Mouse (Mus musculus) spleen, adult 2 months (tissue): ENCODE results near the gene Il1a. TPM values are rescaled to one million over a fixed set of nuclear protein-coding genes. Genes with fewer than 3 reads are reported as not detected.
A peak's percentile ranks its signal among the peaks of the same experiment; 100 is the strongest.

Experiments
- DNase-seq, 2 experiments: peaks; one replicate each; pipeline versions ENCODE4 v3.0.0 to v3.0.0-alpha.2; 2012 to 2021; ENCODE audit warnings: low spot score in 2 of 2, low read depth in 1 of 2
- H3K27ac ChIP-seq: fragments of 200-500 bp; 2 replicates; pipeline ENCODE4 v1.5.1; 2012; ENCODE audit warnings: low read length, inconsistent platforms; ENCODE audit not compliant: insufficient read depth
- H3K27me3 ChIP-seq: fragments of 200-500 bp; 2 replicates; pipeline ENCODE4 v1.6.1; 2012; ENCODE audit warnings: mild to moderate bottlenecking, moderate library complexity, low read length, inconsistent platforms; ENCODE audit not compliant: control insufficient read depth, insufficient read depth
- H3K36me3 ChIP-seq: fragments of 200-500 bp; 2 replicates; pipeline ENCODE4 v1.6.1; 2012; ENCODE audit warnings: mild to moderate bottlenecking, low read length, inconsistent platforms; ENCODE audit not compliant: control insufficient read depth, insufficient read depth
- H3K4me1 ChIP-seq: fragments of 200-500 bp; 2 replicates; pipeline ENCODE4 v1.6.1; 2011; ENCODE audit warnings: inconsistent platforms; ENCODE audit not compliant: control insufficient read depth, insufficient read depth, insufficient read length
- H3K4me3 ChIP-seq: fragments of 200-500 bp; 2 replicates; pipeline ENCODE4 v1.5.1; 2011; ENCODE audit warnings: mild to moderate bottlenecking, inconsistent platforms; ENCODE audit not compliant: insufficient read depth, insufficient read length; ENCODE audit errors: extremely low read depth
- CTCF ChIP-seq: fragments of 200-500 bp; IDR thresholded peaks from 2 replicates; pipeline ENCODE4 v1.5.1; 2011; ENCODE audit warnings: mild to moderate bottlenecking, inconsistent platforms; ENCODE audit not compliant: insufficient read depth, insufficient read length, insufficient replicate concordance; ENCODE audit errors: extremely low read depth
- POLR2A ChIP-seq: fragments of 200-500 bp; IDR thresholded peaks from 2 replicates; pipeline ENCODE4 v1.6.1; 2011; ENCODE audit warnings: low read depth, low read length, inconsistent platforms
- WGBS: fragments of 180-500 bp; shearing (Covaris S2); methylation state at CpG from one replicate; pipeline ENCODE4 v1.1.7; 2018; 5-methylcytosine and 5-hydroxymethylcytosine counted together
- polyA plus RNA-seq: library from polyadenylated mRNA; depleted of rRNA; stranded (reverse); fragments of >200 nt; gene quantifications from 2 replicates; pipeline ENCODE4 v1.2.3, GENCODE M21; 2012; rRNA removed

The Il1a gene
- polyA plus RNA-seq, 1 experiment: 1.3 TPM

DNA sequence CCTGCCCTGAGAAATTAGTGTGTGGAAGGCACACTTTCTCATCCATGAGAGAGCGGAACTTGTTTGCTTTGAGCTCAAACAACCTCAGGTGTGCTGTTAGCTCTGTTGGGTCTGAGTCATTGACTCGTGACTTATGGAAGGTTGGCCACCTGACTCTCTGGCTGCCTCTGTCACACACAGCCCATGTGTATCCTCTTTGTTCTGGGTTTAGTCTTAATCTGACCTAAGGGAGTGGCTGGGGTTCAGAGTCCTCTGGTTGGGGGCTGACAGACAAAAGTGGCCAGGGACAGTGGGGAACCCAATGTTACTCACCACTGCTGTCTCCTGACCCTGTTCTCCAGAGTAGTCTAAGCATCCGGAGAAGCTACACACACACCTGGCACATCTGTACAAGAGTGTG is 51.7 kb downstream of the Il1a start:
- Histone ChIP-seq H3K4me3 (no peak overlapping the region), H3K27ac (no peak overlapping the region), H3K36me3 (no peaks in the 10 kb centered on the region), H3K27me3 (no peaks in the 10 kb centered on the region), H3K4me1 (peaks cover 14% of the 10 kb centered on the region; the same call in 1 of the 2 replicates)
- TF ChIP-seq POLR2A: no peak
- no peak for TF ChIP-seq CTCF
- DNase-seq: no peak
- 82% methylated on average over 3 of the region's 3 CpGs for WGBS

GRCm38 (mm10) chr2:129256006-129256405 is 53.8 kb downstream of the Il1a start:
- Histone ChIP-seq H3K27me3 (no peaks in the 10 kb centered on the region), H3K4me1 (peaks cover 14% of the 10 kb centered on the region; the same call in 1 of the 2 replicates), H3K36me3 (no peaks in the 10 kb centered on the region), H3K27ac (no peak overlapping the region), H3K4me3 (no peak overlapping the region)
- no peak for TF ChIP-seq POLR2A
- TF ChIP-seq CTCF: no peak
- 59% methylated on average over 4 of the region's 4 CpGs for WGBS
- DNase-seq: peak; percentile 31 to 46

- Histone ChIP-seq H3K27ac (no peak overlapping the region), H3K4me1 (peaks cover 14% of the 10 kb centered on the region; the same call in 1 of the 2 replicates), H3K27me3 (no peaks in the 10 kb centered on the region), H3K36me3 (no peaks in the 10 kb centered on the region), H3K4me3 (no peak overlapping the region)
- DNase-seq: no peak
- WGBS: 80% methylated on average over 2 of the region's 2 CpGs
- TF ChIP-seq POLR2A (no peak), CTCF (no peak)
Observed at GRCm38 (mm10) chr2:129254076-129254475, 55.7 kb downstream of the Il1a start.

DNA sequence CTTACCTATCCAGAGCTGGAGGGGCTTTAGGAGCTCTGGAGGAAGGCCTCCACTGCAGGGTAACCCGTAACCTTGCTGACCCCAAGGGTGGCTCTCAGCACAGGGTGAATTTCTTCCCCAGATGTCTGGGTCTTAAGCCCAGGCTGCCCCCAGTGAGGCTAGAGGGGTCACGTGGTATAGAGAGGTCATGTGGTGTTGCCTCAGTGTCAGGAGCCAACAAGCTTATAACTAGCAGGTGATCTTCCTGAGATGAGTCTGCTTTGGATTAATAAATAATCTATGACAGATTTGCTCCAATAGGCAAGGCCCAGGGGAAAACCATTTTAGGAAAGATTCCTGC is 56.2 kb downstream of the Il1a start:
- Histone ChIP-seq H3K36me3 (no peaks in the 10 kb centered on the region), H3K27me3 (no peaks in the 10 kb centered on the region), H3K4me3 (no peak overlapping the region), H3K4me1 (peaks cover 14% of the 10 kb centered on the region; the same call in 1 of the 2 replicates), H3K27ac (no peak overlapping the region)
- 84% methylated on average over 2 of the region's 2 CpGs for WGBS
- no peak for DNase-seq
- TF ChIP-seq POLR2A: no peak
- no peak for TF ChIP-seq CTCF

DNA sequence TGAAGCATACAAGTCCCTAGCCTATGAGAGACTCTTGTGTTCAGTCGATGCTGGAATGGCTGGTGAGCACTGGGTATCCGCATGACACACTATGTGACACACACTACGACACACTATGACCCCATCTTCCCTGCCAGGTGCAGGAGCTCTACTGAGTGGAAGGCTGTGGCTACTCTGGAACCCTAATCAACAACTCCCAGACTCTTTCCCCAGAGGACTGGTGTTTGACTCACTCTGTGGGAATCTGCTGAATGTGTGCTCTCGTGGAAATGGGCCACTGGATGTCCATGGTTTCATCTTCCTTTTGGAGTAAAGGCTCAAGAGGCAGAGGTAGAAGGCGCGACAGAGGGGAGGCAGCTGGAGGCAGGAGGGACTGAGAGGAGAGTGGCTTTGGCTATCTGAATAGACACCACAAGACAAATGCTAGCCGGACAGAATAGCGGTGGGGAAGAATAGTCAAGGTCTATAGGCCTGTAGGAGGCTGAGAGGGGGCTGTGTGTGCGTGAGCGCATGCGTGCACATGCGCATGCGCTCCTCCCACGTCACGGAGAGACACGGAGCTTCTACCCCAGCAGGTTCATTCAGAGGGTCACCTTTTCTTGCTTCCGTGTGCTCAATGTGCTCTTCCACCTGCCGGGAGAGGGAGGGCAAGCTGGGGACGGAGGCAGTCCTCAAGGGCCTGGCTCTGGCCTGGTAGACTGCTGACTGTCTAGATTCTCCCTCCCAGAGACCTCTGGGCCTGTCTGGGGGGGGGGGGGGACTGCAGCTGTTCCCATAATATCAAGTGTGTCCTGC is 56.7 kb downstream of the Il1a start:
- no peak for DNase-seq
- TF ChIP-seq CTCF (no peak), POLR2A (no peak)
- Histone ChIP-seq H3K4me3 (no peak overlapping the region), H3K27ac (no peak overlapping the region), H3K36me3 (no peaks in the 10 kb centered on the region), H3K4me1 (peaks cover 14% of the 10 kb centered on the region; the same call in 1 of the 2 replicates), H3K27me3 (no peaks in the 10 kb centered on the region)
- 92% methylated on average over 19 of the region's 19 CpGs for WGBS

Other genes with a start within 250 kb of the Il1a start
- gene Ttl, start 244.0 kb downstream of the Il1a start, polyA plus RNA-seq: 2.1 and 2.2 TPM in 2 replicates
- gene Polr1b, start 209.0 kb downstream of the Il1a start, polyA plus RNA-seq: 22.2 and 23.9 TPM in 2 replicates
- gene Chchd5, start 180.3 kb downstream of the Il1a start, polyA plus RNA-seq: 17.8 and 20.4 TPM in 2 replicates
- 29.9 and 34.8 TPM in 2 replicates for gene Slc20a1, start 111.2 kb downstream of the Il1a start, polyA plus RNA-seq
- gene Ckap2l, start 12.8 kb downstream of the Il1a start, polyA plus RNA-seq: 0.77 and 0.84 TPM in 2 replicates
- 5.8 and 6.4 TPM in 2 replicates for gene Il1b, start 61.2 kb upstream of the Il1a start, polyA plus RNA-seq
- 0.07 TPM in 1 of 2 replicates, not detected in the other for gene F830045P16Rik, start 226.6 kb upstream of the Il1a start, polyA plus RNA-seq